Mouse (Mus musculus): Measurements from ENCODE around the gene Tysnd1. TPM values are rescaled to one million over a fixed set of nuclear protein-coding genes. Genes with fewer than 3 reads are reported as not detected.

Gene Tysnd1
- 31.0 and 33.1 TPM in 2 replicates for polyA plus RNA-seq (2015; fragmentation: Nextera tagmentation; extraction: Ambion mirVana)

DNA sequence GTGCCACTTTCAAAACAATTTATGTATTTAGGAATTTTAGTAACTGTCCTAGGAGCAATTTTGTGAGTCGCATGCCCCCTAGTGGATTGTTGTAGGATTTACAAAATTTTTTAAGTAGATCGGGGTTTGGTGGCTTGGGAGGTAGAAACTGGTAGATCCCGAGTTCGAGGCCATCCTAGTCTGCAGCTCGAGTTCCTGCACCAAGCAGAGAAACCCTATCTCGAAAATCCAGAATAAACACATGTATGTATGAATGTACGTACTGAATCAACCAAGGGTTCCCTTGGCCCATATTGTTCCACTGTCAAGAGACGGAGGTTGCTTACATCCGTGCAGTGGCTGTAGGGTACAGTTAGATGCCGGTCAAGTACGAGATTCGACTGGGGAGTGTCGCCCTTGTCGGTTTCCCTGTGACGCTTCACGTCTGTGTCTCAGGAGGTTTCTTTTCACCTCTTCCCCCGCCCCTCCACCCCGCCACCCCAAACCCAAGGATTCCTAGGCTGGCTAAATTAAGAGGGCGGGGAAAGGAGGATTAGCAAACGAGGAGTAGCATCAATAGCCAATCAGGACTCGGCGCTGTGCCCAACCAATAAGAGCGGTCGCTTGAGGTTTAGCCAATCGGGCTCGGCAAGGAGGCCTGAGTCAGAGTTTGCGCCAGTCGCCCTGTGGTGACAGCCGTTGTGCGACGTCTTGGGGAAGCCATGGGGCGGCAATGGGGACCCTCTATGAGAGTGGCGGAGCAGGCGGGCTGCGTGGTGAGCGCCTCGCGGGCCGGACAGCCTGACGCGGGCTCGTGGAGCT lies at the start of gene Tysnd1:
TSS of gene Tysnd1 (plus strand) at position 645 of the 801 bp plus-strand sequence.
- under 1% methylated on average over 42 of the region's 42 CpGs for WGBS
- ATAC-seq (ENCODE audit: insufficient number of reproducible peaks, low FRiP score, low TSS enrichment, low read depth), result peak; percentile 91
- H3K4me2 ChIP-seq, result peak within 1 kb of the TSS; percentile 100
- no peaks in the 10 kb centered on the region for H3K9me3 ChIP-seq
- H3K4me3 ChIP-seq, result peak within 1 kb of the TSS; percentile 96
- H3K27me3 ChIP-seq, result no peaks in the 10 kb centered on the region
- H3K27ac ChIP-seq, result peak within 1 kb of the TSS; percentile 57
- peaks cover 46% of the 10 kb centered on the region for H3K36me3 ChIP-seq
- peaks cover 17% of the 10 kb centered on the region for H3K4me1 ChIP-seq
- peak within 1 kb of the TSS; percentile 82 for H3K9ac ChIP-seq

- no peaks in the 10 kb centered on the region for H3K27me3 ChIP-seq
- 52% methylated on average over 7 of the region's 7 CpGs for WGBS
- no peak for ATAC-seq (ENCODE audit: insufficient number of reproducible peaks, low FRiP score, low TSS enrichment, low read depth)
- no peaks in the 10 kb centered on the region for H3K9me3 ChIP-seq
- no peaks in the 10 kb centered on the region for H3K36me3 ChIP-seq
- peaks cover 17% of the 10 kb centered on the region for H3K4me1 ChIP-seq
- H3K27ac ChIP-seq, result no peak overlapping the region
- no peak overlapping the region for H3K9ac ChIP-seq
- no peak overlapping the region for H3K4me3 ChIP-seq
- no peak overlapping the region for H3K4me2 ChIP-seq
Observed at GRCm38 (mm10) chr10:61646557-61646956, 48.8 kb upstream of the Tysnd1 start.

DNA sequence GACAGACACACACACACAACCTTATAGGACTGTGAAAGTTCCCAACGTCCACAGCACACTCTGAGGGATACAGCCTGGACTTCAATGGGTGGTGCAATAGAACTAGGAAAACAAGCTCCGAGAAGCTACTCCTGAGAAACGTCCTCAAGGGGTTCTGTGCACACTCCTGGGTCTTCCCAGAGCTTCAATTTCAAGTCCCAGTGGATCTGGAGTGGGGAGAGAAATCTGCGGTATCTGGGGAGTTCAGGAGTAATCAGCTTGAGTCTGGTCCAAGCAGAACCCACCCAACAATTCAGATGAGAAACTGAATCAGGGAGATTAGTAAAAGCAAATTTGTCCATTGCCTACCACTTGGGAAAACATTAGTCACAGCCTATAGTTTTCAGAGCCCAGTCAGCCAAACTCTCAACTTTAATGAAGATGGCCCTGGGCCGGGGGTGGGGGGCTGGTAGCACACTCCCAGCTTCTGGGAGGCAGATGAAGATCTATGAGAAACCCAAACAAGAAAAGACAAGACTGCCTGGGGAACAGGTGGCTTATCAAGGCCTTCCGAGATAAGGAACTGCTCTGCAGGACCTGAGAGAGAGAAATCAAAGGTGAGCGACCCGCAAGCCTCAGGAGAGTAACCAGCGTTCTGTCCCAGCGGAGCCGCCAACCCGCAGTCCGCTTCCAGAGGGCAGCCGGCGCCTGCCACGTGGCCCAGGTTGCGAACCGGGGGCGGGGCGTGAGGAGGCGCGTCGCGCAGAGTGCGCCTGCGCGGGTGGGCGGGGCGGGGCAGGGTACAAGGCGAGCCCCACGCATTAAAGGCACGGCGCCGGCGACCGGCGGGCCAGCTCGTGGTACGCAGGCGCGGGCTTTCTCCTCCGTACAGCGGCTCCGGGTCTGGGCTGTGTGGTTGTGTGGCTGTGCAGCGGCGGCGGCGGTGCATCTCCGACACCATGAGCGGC lies 47.3 kb upstream of the Tysnd1 start, which contains the start of gene Ppa1:
TSS of gene Ppa1 (plus strand) at position 763 of the 947 bp plus-strand sequence.
- Histone ChIP-seq H3K36me3 (peaks cover 3% of the 10 kb centered on the region; the same call in 1 of the 2 replicates), H3K4me2 (peak within 1 kb of the TSS; percentile 86), H3K27me3 (no peaks in the 10 kb centered on the region), H3K9me3 (no peaks in the 10 kb centered on the region), H3K27ac (peak within 1 kb of the TSS; percentile 78), H3K4me1 (peaks cover 17% of the 10 kb centered on the region), H3K4me3 (peak within 1 kb of the TSS; percentile 74), H3K9ac (peak within 1 kb of the TSS; percentile 74)
- WGBS, result 1% methylated on average over 49 of the region's 50 CpGs
- peak; percentile 95 for ATAC-seq (ENCODE audit: insufficient number of reproducible peaks, low FRiP score, low TSS enrichment, low read depth)

- Histone ChIP-seq H3K4me1 (peaks cover 17% of the 10 kb centered on the region), H3K9ac (peak overlapping the region; percentile 74), H3K4me3 (peak overlapping the region; percentile 74), H3K4me2 (peak overlapping the region; percentile 86), H3K36me3 (peaks cover 11% of the 10 kb centered on the region), H3K27ac (peak overlapping the region; percentile 78), H3K9me3 (no peaks in the 10 kb centered on the region), H3K27me3 (no peaks in the 10 kb centered on the region)
- ATAC-seq (ENCODE audit: insufficient number of reproducible peaks, low FRiP score, low TSS enrichment, low read depth), result no peak
- WGBS, result 1% methylated on average over 49 of the region's 49 CpGs
Observed at GRCm38 (mm10) chr10:61648737-61649645, 46.3 kb upstream of the Tysnd1 start.

- H3K9me3 ChIP-seq, result no peaks in the 10 kb centered on the region
- no peaks in the 10 kb centered on the region for H3K27me3 ChIP-seq
- no peak overlapping the region for H3K4me2 ChIP-seq
- WGBS, result 86% methylated on average over 4 of the region's 4 CpGs
- H3K4me1 ChIP-seq, result peaks cover 10% of the 10 kb centered on the region
- H3K36me3 ChIP-seq, result peaks cover 17% of the 10 kb centered on the region
- no peak overlapping the region for H3K4me3 ChIP-seq
- no peak overlapping the region for H3K27ac ChIP-seq
- H3K9ac ChIP-seq, result no peak overlapping the region
- ATAC-seq (ENCODE audit: insufficient number of reproducible peaks, low FRiP score, low TSS enrichment, low read depth), result no peak
Observed at GRCm38 (mm10) chr10:61654105-61654504, 41.2 kb upstream of the Tysnd1 start.

- Histone ChIP-seq H3K36me3 (peaks cover 21% of the 10 kb centered on the region), H3K9ac (no peak overlapping the region), H3K27ac (no peak overlapping the region), H3K4me3 (no peak overlapping the region), H3K27me3 (no peaks in the 10 kb centered on the region), H3K4me2 (no peak overlapping the region), H3K4me1 (0 out of 2 replicates have a peak, but pooled peaks cover 5% of the 10 kb centered on the region), H3K9me3 (no peaks in the 10 kb centered on the region)
- no peak for ATAC-seq (ENCODE audit: insufficient number of reproducible peaks, low FRiP score, low TSS enrichment, low read depth)
- 86% methylated on average over 7 of the region's 7 CpGs for WGBS
Observed at GRCm38 (mm10) chr10:61654691-61655090, 40.6 kb upstream of the Tysnd1 start.

DNA sequence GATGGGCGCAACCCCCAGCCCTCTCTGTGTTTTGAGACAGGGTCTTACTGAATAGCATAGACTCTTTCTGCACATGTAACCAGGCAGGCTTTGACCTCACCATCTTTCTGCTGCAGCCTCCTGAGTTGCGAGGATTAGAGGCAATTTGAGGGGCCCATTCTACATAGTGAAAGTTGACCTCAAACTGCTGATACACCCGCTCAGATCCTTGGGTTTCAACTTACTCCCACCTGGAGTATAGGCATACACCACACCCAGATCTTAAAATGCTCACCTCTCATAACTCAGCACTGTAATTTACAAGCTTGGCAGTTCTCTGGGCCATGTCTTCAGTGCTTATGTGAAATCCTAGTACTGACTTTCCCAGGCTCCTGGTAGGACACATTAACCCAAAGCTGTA lies 40.1 kb upstream of the Tysnd1 start:
- H3K9ac ChIP-seq, result no peak overlapping the region
- 0 out of 2 replicates have a peak, but pooled peaks cover 5% of the 10 kb centered on the region for H3K4me1 ChIP-seq
- no peak for ATAC-seq (ENCODE audit: insufficient number of reproducible peaks, low FRiP score, low TSS enrichment, low read depth)
- H3K27ac ChIP-seq, result no peak overlapping the region
- no peak overlapping the region for H3K4me3 ChIP-seq
- 70% methylated on average over 3 of the region's 3 CpGs for WGBS
- H3K27me3 ChIP-seq, result no peaks in the 10 kb centered on the region
- peaks cover 26% of the 10 kb centered on the region for H3K36me3 ChIP-seq
- no peaks in the 10 kb centered on the region for H3K9me3 ChIP-seq
- no peak overlapping the region for H3K4me2 ChIP-seq

DNA sequence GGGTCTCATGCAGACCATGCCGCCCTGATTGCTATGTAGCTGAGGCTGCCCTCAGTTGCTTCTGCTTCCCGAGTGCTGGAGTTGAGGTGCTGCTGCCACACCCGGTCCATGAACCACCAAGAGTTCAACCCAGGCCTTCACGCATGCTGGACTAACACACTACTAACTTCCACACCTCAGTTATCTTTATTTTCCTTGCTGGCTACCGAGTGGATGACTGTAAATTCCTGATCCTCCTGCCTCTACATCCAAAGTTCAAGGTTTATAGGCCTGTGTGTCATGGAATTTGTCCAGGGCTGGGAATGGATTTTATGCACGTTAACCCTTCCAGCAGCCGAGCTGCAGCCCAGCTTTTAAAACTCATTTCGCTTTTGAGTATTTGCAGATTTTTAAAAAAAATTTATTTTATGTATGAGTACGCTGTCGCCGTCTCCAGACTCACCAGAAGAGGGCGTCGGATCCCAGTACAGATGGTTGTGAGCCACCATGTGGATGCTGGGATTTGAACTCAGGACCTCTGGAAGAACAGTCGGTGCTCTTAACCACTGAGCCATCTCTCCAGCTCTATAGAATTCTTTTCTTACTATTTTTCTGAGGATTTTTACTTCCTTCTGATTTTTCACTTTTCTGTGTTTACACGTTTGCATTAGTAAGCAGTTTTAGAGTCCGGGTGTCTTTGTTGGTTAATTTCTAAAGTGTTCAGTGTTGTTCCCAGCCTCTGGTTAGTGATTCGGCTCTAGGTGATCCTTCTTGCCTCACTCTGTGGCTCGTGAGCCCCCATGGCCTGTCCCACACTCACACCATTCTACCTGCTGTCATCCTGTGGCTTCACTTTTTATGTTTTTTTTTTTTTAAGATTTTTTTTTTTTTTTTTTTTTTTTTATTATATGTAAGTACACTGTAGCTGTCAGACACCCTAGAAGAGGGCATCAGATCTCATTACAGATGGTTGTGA lies 38.1 kb upstream of the Tysnd1 start:
- H3K27ac ChIP-seq, result peak overlapping the region; percentile 1; the same call in 1 of the 2 replicates
- no peaks in the 10 kb centered on the region for H3K27me3 ChIP-seq
- peaks cover 40% of the 10 kb centered on the region for H3K36me3 ChIP-seq
- no peaks in the 10 kb centered on the region for H3K4me1 ChIP-seq
- H3K4me3 ChIP-seq, result no peak overlapping the region
- no peak for ATAC-seq (ENCODE audit: insufficient number of reproducible peaks, low FRiP score, low TSS enrichment, low read depth)
- WGBS, result 80% methylated on average over 18 of the region's 18 CpGs
- no peak overlapping the region for H3K4me2 ChIP-seq
- no peak overlapping the region for H3K9ac ChIP-seq
- no peaks in the 10 kb centered on the region for H3K9me3 ChIP-seq

- H3K4me1 ChIP-seq, result no peaks in the 10 kb centered on the region
- no peak overlapping the region for H3K27ac ChIP-seq
- ATAC-seq (ENCODE audit: insufficient number of reproducible peaks, low FRiP score, low TSS enrichment, low read depth), result no peak
- H3K9me3 ChIP-seq, result no peaks in the 10 kb centered on the region
- no peak overlapping the region for H3K4me2 ChIP-seq
- no peak overlapping the region for H3K4me3 ChIP-seq
- no peak overlapping the region for H3K9ac ChIP-seq
- 25% methylated on average over 4 of the region's 4 CpGs for WGBS
- H3K27me3 ChIP-seq, result no peaks in the 10 kb centered on the region
- H3K36me3 ChIP-seq, result peaks cover 45% of the 10 kb centered on the region
Observed at GRCm38 (mm10) chr10:61657985-61658384, 37.3 kb upstream of the Tysnd1 start.

DNA sequence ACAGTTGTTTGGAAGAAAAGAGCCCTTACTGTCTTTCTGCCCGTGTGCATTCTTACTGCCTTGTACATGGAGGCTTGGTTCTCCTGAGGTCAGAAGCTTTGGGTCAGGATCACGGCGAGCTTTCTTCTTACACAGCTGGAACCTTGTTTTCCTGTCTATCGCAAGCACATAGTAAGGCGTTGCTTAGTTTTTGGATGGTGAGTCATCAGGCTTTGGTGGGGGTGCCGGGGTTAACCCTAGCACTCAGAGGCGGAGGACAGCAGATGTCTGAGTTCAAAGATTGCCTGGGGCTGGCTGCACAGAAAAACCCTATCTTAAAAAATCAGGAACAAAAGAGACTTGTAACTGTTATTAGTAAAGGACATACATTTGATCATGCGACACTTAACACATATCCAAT lies 33.4 kb upstream of the Tysnd1 start:
- WGBS, result 68% methylated on average over 8 of the region's 8 CpGs
- H3K36me3 ChIP-seq, result peaks cover 59% of the 10 kb centered on the region
- H3K27ac ChIP-seq, result no peak overlapping the region
- ATAC-seq (ENCODE audit: insufficient number of reproducible peaks, low FRiP score, low TSS enrichment, low read depth), result no peak
- H3K27me3 ChIP-seq, result no peaks in the 10 kb centered on the region
- no peaks in the 10 kb centered on the region for H3K9me3 ChIP-seq
- no peaks in the 10 kb centered on the region for H3K4me1 ChIP-seq
- no peak overlapping the region for H3K4me2 ChIP-seq
- H3K9ac ChIP-seq, result no peak overlapping the region
- H3K4me3 ChIP-seq, result no peak overlapping the region

Data from limb, embryonic 15.5 days (tissue).